Mouse (Mus musculus) mouse embryonic stem cell (cell line): ENCODE data around the gene Gm3776.
"Not testable (repeated sequence)": the region's sequence is repeated elsewhere in the genome, so short reads cannot be mapped to it uniquely, and the experiment has no call there.

Experiments
- in situ Hi-C, 2 experiments: fragments of 300-500 bp; cut with MboI; formaldehyde crosslinking; loops; 1 replicate in 1 of 2; 3 replicates in 1 of 2; pipeline ENCODE4 v1.14.3; 2019 to 2020; ENCODE audit warnings: low sequenced_read_pairs in 2 of 2, low pct_unique_long_range_greater_than_20kb in 1 of 2, mixed read lengths in 1 of 2; ENCODE audit not compliant: unreplicated experiment in 1 of 2

Gm3776 gene

DNA sequence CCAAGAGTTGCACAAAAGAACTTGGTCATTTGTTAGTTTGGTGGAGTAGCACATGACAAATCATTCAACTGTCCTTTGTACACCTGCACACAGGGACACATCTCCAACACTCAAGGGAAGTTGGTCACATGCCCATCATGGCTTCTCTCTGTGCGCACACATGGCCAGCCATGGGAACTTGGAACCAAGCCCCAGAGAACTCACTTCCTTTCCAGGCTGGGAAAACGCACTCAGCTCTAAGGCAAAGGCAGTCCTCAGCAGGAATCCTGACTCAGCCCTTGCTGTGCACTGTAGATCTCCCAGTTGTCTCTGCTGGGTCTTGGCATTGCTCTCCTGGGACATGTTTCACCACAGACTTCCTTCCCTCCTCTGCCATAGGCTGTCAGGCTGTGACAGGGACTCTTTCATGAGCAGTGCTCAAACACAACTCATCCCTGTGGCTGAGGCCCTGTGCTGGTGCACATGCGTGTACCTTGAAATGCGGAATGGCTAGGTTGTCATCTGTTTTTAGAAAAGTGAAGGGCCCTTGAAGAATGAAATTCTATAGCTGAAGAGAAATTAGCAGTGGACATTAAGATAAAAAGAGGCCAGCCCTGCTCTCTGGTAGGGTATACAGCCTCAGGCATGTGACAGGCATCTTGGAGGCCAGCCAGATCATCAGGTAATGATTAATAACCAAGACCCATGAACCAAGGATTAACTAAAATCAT is 25.2 kb downstream of the Gm3776 start:
- in situ Hi-C loops = not testable (repeated sequence)

DNA sequence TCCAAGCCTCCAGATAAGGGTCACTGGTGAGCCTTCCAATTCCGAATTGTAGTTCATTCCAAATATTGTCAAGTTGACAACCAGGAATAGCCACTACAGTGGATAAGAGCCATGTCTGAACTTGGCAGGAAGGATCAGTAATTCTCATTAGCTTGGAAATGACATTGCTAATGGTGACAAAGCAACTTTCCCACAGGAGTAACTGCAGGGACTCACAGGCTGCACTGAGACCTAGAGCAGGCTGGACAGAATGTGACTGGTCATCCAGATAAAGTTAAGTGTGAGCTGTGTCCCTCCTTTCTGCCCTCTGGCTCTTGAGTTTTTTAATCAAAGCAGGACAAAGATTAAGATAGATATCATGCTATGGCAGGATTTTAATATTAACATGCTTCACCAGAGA is 32.1 kb downstream of the Gm3776 start:
- in situ Hi-C loops = not testable (repeated sequence)

DNA sequence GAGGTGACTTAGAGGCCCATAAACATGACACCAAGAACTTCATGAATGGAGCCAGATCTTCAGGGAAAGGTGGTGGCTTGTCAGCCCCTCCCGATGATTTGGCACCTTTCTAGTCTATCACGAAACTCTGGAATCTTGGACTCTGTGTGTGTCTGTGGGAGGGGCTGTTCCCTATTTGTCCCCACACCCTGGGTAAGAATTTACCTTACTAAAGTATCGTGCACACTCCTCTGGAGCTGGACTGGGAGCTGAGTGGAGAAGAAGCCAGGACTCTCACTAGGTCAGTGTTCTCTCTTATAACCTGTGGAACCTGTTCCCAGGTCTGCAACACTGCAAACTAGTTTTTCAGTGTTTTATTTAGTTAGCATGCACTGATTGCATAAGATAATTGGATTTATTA is 32.8 kb downstream of the Gm3776 start, which contains the start of gene Gm10639:
Gm10639 (plus strand) TSS at position 201 of the 400 bp plus-strand sequence.
- in situ Hi-C loops = not testable (repeated sequence)

- in situ Hi-C loops = not testable (repeated sequence)
Measured at GRCm38 (mm10) chr9:78292462-78292861, 35.5 kb downstream of the Gm3776 start.

DNA sequence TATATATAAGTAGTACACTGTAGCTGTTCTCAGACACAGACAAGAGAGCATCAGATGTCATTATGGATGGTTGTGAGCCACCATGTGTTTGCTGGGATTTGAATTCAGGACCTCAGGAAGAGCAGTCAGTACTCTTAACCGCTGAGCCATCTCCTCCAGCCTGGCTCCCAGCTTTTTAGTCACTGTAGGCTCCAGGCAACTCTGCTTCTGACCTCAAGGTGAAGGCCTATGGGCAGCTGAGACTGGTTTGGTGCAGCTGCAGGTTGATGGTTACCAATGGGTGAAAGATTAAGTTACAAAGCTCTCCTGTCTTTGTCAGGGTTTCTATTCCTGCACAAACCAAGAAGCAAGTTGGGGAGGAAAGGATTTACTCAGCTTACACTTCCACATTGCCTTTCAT is 36.8 kb downstream of the Gm3776 start:
- in situ Hi-C loops = not testable (repeated sequence)

DNA sequence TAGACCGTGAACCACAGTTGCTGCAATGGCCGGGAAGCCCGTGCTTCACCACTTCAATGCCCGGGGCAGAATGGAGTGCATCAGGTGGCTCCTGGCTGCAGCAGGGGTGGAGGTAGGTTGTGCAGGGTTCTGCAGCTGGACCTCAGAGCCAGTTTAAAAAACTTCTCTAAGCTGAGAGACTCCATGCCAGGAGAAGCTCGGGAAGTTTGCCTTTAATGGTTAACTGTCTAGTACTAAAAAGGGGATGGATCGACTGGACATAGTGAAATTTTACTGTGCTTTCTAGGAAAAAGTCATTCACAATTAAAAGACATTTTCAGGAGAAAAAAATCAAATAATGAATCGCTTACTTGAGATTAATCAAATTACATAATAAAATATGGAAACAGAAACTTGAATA is 37.9 kb downstream of the Gm3776 start:
- in situ Hi-C loops = not testable (repeated sequence)

DNA sequence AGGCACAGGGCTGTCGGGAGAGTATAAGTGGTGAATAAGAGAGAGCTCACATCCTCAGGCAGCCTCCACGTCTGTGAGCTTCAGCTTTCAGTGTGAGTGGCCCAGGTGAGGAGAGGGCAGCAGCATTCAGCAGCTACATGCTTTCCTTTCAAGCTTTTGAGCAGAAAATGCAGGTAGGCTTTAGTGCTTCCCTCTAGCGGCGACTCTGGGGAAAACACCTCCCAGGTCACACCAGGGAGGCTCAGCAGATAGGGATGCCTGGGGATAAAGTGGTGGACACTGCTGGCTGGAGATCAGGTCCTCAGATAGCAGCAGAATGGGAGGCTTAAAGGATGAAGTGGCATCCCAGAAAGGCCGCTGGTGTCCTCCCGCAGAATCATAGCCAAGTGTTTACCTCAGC is 39.2 kb downstream of the Gm3776 start:
- in situ Hi-C loops = not testable (repeated sequence)

DNA sequence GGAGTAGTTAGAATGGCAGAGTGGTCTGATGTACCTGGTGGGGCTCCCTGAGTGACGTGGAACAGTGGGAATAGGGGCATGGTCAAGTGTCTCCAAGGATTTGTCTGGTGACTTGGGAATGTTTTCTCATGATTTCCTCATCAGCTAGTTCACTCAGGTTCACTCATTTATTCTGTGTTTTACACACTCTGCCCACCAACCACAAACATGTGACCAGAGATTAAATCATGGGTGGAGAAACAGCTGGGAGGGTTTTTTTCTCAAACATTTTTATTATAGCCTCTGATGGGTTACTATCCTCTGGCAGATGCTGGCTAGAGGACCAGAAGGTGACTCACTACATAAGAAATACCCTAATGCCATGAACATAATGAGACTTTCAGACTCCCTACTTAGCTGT is 41.3 kb downstream of the Gm3776 start:
- in situ Hi-C loops = no loop called here

- in situ Hi-C loops = not testable (repeated sequence)
Measured at GRCm38 (mm10) chr9:78299143-78299542, 42.2 kb downstream of the Gm3776 start.

DNA sequence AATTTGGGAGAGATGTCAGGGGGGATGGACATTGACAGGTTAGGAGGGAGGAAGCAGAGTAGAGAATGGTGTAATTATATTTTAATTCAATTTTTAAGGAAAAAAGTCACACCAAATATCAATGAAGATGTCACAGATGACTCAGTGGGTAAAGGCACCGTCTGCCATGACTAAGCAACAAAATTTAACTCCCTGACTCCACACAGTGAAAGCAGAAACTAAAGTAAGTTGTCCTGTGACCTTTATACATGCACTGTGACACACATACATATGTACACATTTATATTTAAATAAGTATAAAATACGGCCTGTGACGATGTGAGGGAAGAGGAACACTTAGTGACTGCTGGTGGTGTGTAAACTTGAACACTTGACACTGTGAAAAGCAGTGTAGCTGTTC is 51.2 kb downstream of the Gm3776 start:
- in situ Hi-C loops = not testable (repeated sequence)

DNA sequence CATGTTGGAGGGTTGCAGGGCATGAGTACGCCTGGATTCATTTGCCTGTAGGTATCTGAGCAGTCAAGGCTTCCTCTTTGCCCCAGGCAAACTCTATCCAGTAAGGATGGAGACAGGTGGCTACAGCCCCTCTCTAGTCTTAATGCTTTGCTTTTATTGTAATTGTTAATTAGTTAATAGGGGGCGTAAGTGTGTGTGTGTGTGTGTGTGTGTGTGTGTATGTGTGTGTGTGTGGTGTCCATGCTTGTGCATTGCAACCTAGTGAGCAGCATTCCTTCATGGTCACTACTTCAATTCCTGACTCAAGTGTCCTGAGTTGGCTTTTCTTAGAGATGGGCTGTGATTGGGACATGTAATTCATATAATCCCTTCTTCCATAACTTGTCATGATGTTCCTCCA is 57.8 kb downstream of the Gm3776 start, which contains the start of gene Omt2a:
Omt2a (minus strand) TSS at position 101 of the 400 bp plus-strand sequence.
- in situ Hi-C loops = no loop called here
